Mouse (Mus musculus) embryo, embryonic 10.5 days (tissue): ENCODE data around the gene Fam19a5.

Experiments used
- DNase-seq: peaks from one replicate; pipeline ENCODE4 v3.0.0-alpha.2; 2015; ENCODE audit warnings: low spot score

Fam19a5 gene

DNA sequence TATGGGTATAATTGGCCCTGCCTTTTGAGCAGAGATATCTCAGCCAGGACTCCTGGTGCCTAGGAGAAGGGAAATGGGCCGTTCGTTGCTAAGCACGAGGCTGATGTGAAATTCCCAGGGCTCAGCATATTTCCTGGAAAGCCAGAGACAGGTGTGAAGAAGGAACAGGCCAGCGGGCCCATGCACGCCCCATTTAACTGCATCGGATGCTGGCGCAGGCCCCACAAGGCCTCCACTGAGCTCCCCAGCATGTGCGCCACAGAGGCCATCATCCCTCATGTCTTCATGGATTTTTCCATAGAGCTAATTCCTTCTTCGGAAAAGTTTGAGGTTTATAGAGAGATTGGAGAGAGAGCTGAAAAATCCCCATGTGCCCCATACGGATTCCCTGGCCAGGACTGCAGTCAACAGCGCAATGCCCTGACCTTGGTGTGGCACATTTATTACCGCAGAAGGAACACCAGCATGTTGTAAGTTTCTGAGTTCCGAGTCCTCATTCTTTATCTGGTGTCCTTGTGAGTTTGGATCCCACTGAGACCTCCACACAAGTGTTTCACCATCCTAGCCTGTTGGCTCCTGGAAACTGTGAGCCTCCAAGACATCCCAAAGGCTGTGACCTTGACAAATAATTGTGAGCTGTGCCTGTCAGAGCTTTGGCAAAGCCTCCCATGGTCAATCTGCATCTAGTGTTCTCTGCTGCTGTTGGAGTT is 122.1 kb downstream of the Fam19a5 start:
- no peak for DNase-seq

GRCm38 (mm10) chr15:87667416-87667815 is 123.3 kb downstream of the Fam19a5 start:
- DNase-seq = no peak

- DNase-seq = no peak
Measured at GRCm38 (mm10) chr15:87668112-87668511, 124.0 kb downstream of the Fam19a5 start.

DNA sequence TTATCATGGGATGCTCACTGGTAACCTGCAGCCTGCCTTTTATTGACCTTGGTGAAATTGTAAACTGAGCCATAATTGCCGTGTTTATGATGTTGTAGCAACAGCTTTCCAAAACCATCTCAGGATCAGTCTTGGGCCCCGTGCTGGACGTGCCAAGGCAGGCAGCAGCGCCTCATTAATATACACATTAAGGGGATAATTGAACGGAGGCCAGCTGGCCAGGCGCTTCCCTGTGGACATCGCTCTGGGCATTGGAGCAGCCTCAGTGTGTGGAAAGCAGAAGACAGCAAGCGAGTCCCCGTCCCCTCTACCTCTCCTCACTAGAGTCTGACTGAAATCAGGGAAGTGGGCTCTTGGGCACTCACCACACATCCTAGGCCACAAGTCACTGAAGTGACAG is 127.8 kb downstream of the Fam19a5 start:
- no peak for DNase-seq

- DNase-seq = no peak
Measured at GRCm38 (mm10) chr15:87678711-87679110, 134.6 kb downstream of the Fam19a5 start.

GRCm38 (mm10) chr15:87682410-87682809 is 138.3 kb downstream of the Fam19a5 start:
- no peak for DNase-seq

DNA sequence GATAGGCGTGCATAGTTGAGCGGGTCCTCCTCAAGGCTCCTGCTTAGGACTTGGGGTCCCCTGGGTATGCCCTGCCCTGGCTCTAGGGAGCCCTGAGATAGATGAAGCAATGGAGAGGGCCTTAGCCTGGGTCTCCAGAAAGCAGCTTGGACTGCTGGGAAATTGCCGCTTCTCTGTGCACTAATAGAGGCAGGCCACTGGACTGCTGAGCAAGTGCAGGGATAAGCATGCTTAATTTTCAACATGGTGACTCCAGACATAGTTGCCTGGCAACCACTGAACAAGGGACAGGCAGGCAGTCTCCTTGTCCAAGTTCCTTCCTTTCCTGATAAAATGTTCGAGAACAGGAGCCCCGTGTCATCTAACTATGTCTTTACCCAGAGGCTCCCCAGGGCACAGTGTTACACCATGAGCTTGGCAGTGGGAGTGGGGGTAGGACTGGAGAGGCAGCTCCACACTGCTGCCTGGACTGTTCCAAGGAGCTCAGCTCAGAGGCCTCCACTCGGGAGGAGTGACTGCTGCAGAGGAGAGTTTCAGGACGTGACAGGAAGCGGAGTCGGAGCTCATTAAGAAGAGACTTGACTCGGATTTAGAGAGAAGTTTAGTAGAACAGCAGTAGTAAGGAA is 142.4 kb downstream of the Fam19a5 start:
- no peak for DNase-seq

- no peak for DNase-seq
Measured at GRCm38 (mm10) chr15:87691271-87691955, 147.3 kb downstream of the Fam19a5 start.

- no peak for DNase-seq
Measured at GRCm38 (mm10) chr15:87691958-87692357, 147.9 kb downstream of the Fam19a5 start.

GRCm38 (mm10) chr15:87692394-87692793 is 148.3 kb downstream of the Fam19a5 start:
- DNase-seq = no peak

- DNase-seq = no peak
Measured at GRCm38 (mm10) chr15:87692865-87693513, 148.9 kb downstream of the Fam19a5 start.

GRCm38 (mm10) chr15:87697433-87697996 is 153.4 kb downstream of the Fam19a5 start:
- no peak for DNase-seq

- DNase-seq = no peak
Measured at GRCm38 (mm10) chr15:87698562-87699320, 154.6 kb downstream of the Fam19a5 start.

DNA sequence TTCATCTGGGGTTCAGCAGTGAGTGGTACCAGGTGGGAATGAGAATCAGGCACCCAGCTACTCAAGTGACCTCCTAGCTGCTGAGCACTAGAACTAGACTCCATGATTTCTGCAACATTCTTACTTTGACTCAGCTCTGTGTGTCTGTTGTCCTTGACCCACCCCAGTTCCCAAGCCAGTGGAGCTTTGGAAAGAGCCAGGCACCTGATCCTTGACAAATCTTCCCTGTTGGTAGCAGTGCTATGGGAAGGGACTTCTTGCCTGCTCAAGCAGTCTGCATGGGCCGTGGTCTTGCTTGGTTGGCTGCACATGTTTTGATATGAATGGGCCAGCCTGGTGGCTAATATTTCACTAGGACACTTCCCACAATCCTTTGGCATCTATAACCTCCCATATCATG is 158.7 kb downstream of the Fam19a5 start:
- DNase-seq = no peak

- DNase-seq = no peak
Measured at GRCm38 (mm10) chr15:87703334-87703733, 159.2 kb downstream of the Fam19a5 start.

GRCm38 (mm10) chr15:87711790-87712189 is 167.7 kb downstream of the Fam19a5 start:
- DNase-seq = no peak

GRCm38 (mm10) chr15:87712221-87712620 is 168.1 kb downstream of the Fam19a5 start:
- DNase-seq = no peak

DNA sequence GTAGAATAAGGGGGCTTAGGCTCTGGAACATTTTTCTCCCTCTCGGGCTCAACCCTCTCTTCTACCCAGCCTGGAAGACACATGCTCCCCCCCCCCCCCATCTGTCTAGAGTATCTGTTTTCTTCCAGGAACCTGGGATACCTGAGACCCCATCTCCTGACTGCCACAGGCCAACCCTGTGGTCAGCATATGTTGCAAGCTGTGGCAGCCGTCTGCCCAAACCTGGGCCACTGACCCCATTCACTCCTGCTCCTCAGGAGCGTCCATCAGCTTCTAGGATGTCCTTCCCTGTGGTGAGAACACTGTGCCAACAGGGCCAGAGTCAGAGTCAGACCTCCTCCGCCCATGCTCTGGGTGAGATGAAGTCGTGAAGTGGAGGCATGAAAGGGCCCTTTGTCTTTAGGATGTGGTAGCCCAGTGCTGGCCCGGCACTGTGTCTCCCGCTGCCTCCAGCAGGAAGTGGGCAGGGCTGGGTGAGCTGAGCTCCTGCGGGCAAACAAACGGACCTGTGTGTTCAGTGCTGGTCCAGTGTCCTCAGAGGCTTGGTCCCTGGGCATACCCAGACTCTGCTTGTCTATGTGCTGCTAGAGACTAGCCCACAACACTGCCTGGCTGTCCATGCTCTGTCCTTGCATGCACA is 171.1 kb downstream of the Fam19a5 start:
- DNase-seq = peak; percentile 44

GRCm38 (mm10) chr15:87717056-87717455 is 173.0 kb downstream of the Fam19a5 start:
- no peak for DNase-seq

- DNase-seq = peak; percentile 30
Measured at GRCm38 (mm10) chr15:87723455-87723986, 179.4 kb downstream of the Fam19a5 start.
